Mouse (Mus musculus) B cell, adult (primary cell): Measurements from ENCODE around the gene Aste1. TPM values are rescaled to one million over a fixed set of nuclear protein-coding genes. Genes with fewer than 3 reads are reported as not detected.

ENCODE experiments used
- total RNA-seq: library from RNA; stranded (reverse); gene quantifications from 4 replicates; pipeline ENCODE4 v1.2.4, GENCODE M21; 2023; ENCODE audit not compliant: inconsistent age

Aste1 gene
- 42.2 to 57.8 TPM (median 46.6 TPM) in 4 replicates for total RNA-seq

GRCm38 (mm10) chr9:105395218-105395627, at the start of gene Aste1, which contains the start of gene Nek11:
Gene Aste1 (plus strand): TSS chr9:105395392.
Gene Nek11 (minus strand): TSS chr9:105395524.

Other genes starting within 250 kb of the Aste1 start
- gene Nek11, start 132 bp downstream of the Aste1 start, total RNA-seq: 0.15 to 0.36 TPM (median 0.16 TPM) in 3 of 4 replicates, not detected in the other
- gene Atp2c1, start 131.9 kb downstream of the Aste1 start, total RNA-seq: 83.1 to 105 TPM (median 88.3 TPM) in 4 replicates
- gene Pik3r4, start 247.6 kb downstream of the Aste1 start, total RNA-seq: 300 to 389 TPM (median 365 TPM) in 4 replicates